Mouse (Mus musculus) C2C12 (cell line): ENCODE measurements around the gene Camta1. TPM values are rescaled to one million over a fixed set of nuclear protein-coding genes. Genes with fewer than 3 reads are reported as not detected.
"Not testable (repeated sequence)": the region's sequence is repeated elsewhere in the genome, so short reads cannot be mapped to it uniquely, and the experiment has no call there.

Experiments
- H3K27me3 ChIP-seq: one replicate; pipeline ENCODE4 v1.6.1; 2011; ENCODE audit not compliant: control insufficient read depth, insufficient read depth, insufficient read length
- H3K36me3 ChIP-seq: one replicate; pipeline ENCODE4 v1.6.1; 2011; ENCODE audit not compliant: control insufficient read depth, insufficient read depth
- H3K4me3 ChIP-seq: one replicate; pipeline ENCODE4 v1.5.1; 2011; ENCODE audit warnings: mild to moderate bottlenecking, control low read depth; ENCODE audit not compliant: poor library complexity, insufficient read depth, severe bottlenecking
- H3K79me2 ChIP-seq: one replicate; pipeline ENCODE4 v1.6.1; 2011; ENCODE audit not compliant: control insufficient read depth, insufficient read depth
- H3K79me3 ChIP-seq: one replicate; pipeline ENCODE4 v1.6.1; 2011; ENCODE audit warnings: low read depth, control low read depth
- H3ac ChIP-seq: one replicate; pipeline ENCODE3; 2011; ENCODE audit warnings: low read depth; ENCODE audit not compliant: control insufficient read depth, insufficient read length
- CEBPB ChIP-seq: IDR thresholded peaks from one replicate; pipeline ENCODE4 v1.6.1; 2011; ENCODE audit warnings: low read depth, mild to moderate bottlenecking, control low read depth, moderate library complexity
- CTCF ChIP-seq: IDR thresholded peaks from one replicate; pipeline ENCODE4 v1.5.1; 2011; ENCODE audit not compliant: control insufficient read depth, insufficient read depth, insufficient read length
- FOSL1 ChIP-seq: IDR thresholded peaks from one replicate; pipeline ENCODE4 v1.8.0; 2011; ENCODE audit warnings: mild to moderate bottlenecking, low read length; ENCODE audit not compliant: poor library complexity, insufficient read depth, severe bottlenecking
- MAX ChIP-seq: IDR thresholded peaks from one replicate; pipeline ENCODE4 v1.6.1; 2011; ENCODE audit warnings: mild to moderate bottlenecking, control low read depth
- MYOD1 ChIP-seq: IDR thresholded peaks from one replicate; pipeline ENCODE4 v1.6.1; 2011; ENCODE audit warnings: low read depth; ENCODE audit not compliant: control insufficient read depth, insufficient read length
- MYOG ChIP-seq: IDR thresholded peaks from one replicate; pipeline ENCODE4 v1.6.1; 2011; ENCODE audit not compliant: control insufficient read depth, insufficient read length; ENCODE audit errors: extremely low read depth
- USF1 ChIP-seq: IDR thresholded peaks from one replicate; pipeline ENCODE4 v1.6.1; 2011; ENCODE audit warnings: low read depth, mild to moderate bottlenecking, control low read depth, moderate library complexity
- polyA plus RNA-seq: library from polyadenylated mRNA; unstranded; fragments of >200 nt; fragmentation: generic; extraction: Trizol; gene quantifications from one replicate; pipeline ENCODE4 v1.2.1, GENCODE M21; 2012; ENCODE audit warnings: missing spikeins

Gene Camta1
- polyA plus RNA-seq, 1 experiment: 21.7 TPM

DNA sequence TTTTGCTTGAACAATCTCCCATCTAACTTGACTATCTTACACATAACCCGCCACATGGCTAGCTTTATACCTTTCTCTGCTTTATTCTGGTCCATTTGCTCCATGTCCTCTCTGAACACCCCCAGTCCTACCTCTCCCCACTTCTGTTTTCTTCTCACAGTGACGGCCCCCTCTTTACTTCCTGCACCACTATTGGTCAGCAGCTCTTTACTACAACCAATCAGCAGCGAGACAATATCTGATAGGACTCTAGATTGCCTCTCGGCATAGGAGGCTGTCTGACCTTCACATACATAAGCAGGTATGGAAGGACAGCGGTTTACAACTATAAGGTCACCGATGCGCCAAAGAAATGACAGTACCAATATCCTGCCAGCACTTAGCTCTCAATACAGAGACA is 825.2 kb downstream of the Camta1 start:
- H3K79me2 ChIP-seq: no peaks in the 10 kb centered on the region
- no peak overlapping the region for H3K4me3 ChIP-seq
- H3K36me3 ChIP-seq: no peaks in the 10 kb centered on the region
- H3ac ChIP-seq: no peak overlapping the region
- H3K79me3 ChIP-seq: no peaks in the 10 kb centered on the region
- TF ChIP-seq MAX (no peak), CTCF (no peak), USF1 (no peak), MYOG (no peak)
- H3K27me3 ChIP-seq: no peaks in the 10 kb centered on the region

DNA sequence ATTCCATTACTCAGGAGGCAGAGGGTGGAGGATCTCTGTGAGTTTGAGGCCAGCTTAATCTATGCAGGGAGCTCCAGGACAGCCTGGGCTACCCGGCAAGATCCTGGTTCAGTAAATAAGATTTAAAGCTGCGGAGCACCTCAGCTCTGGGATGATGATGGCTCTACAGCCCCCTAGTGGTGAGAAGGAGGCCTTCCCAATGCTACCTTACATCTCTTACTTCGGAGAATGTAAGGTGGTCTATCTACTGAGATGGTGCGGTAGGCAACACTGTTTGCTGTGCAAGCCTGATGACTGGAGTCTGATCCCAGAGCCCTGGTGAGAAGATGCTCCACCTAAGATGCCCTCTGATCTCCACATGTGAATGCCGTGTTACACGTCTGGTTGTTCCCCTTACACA is 834.7 kb downstream of the Camta1 start:
- TF ChIP-seq CTCF (peak; percentile 38), FOSL1 (no peak)
- Histone ChIP-seq H3K4me3 (no peak overlapping the region), H3K79me2 (no peaks in the 10 kb centered on the region), H3K79me3 (no peaks in the 10 kb centered on the region), H3K36me3 (peaks cover 18% of the 10 kb centered on the region), H3ac (no peak overlapping the region), H3K27me3 (no peaks in the 10 kb centered on the region)

- TF ChIP-seq FOSL1 (no peak), CTCF (no peak), USF1 (no peak), MYOD1 (no peak), MAX (no peak), MYOG (no peak), CEBPB (no peak)
- Histone ChIP-seq H3K36me3 (peaks cover 24% of the 10 kb centered on the region), H3K79me3 (no peaks in the 10 kb centered on the region), H3K79me2 (no peaks in the 10 kb centered on the region), H3K27me3 (no peaks in the 10 kb centered on the region), H3ac (no peak overlapping the region), H3K4me3 (no peak overlapping the region)
Observed at GRCm38 (mm10) chr4:151024152-151024551, 837.5 kb downstream of the Camta1 start.

- H3K79me2 ChIP-seq, H3K79me3 ChIP-seq, H3ac ChIP-seq, H3K4me3 ChIP-seq, H3K27me3 ChIP-seq: not testable (repeated sequence)
- H3K36me3 ChIP-seq: peaks cover 23% of the 10 kb centered on the region
Observed at GRCm38 (mm10) chr4:151017356-151017755, 844.3 kb downstream of the Camta1 start.

DNA sequence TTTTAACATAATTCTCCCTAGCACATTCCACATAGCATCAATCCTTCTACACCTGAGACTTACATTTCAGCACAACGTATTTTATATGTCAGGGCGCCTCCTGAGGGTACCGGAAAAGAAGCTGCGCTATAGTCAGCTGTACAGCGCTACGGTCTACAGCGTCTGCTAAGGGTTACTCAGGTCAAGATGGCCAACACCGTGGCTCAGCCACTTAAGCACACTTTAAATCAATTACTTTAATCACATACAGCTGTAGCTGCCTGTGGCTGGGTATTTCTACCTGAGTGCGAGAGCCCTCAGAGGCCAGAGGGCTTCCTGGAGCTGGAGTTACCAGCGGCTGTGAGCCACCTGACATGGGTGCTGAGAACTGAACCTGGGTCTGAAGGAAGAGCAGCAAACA is 845.7 kb downstream of the Camta1 start:
- peaks cover 16% of the 10 kb centered on the region for H3K36me3 ChIP-seq
- TF ChIP-seq CEBPB (no peak), FOSL1 (no peak), MYOD1 (no peak), CTCF (no peak), USF1 (no peak), MAX (no peak), MYOG (no peak)
- H3K79me3 ChIP-seq: no peaks in the 10 kb centered on the region
- no peaks in the 10 kb centered on the region for H3K79me2 ChIP-seq
- no peak overlapping the region for H3K4me3 ChIP-seq
- H3ac ChIP-seq: no peak overlapping the region
- H3K27me3 ChIP-seq: no peaks in the 10 kb centered on the region

- H3K79me3 ChIP-seq: no peaks in the 10 kb centered on the region
Observed at GRCm38 (mm10) chr4:151010316-151010715, 851.4 kb downstream of the Camta1 start.

More at GRCm38 (mm10) chr4:151010316-151010715, 851.4 kb downstream of the Camta1 start:
- TF ChIP-seq CEBPB (no peak), MYOG (no peak), MAX (no peak), USF1 (no peak), MYOD1 (no peak), FOSL1 (no peak), CTCF (no peak)
- Histone ChIP-seq H3K36me3 (peaks cover 19% of the 10 kb centered on the region), H3K4me3 (no peak overlapping the region), H3ac (no peak overlapping the region), H3K27me3 (no peaks in the 10 kb centered on the region), H3K79me2 (no peaks in the 10 kb centered on the region)
